Mouse (Mus musculus) heart, embryonic 15.5 days (tissue): ENCODE measurements at regions not wholly inside any gene's neighbourhood (a gene's known extent, or its start where the extent isn't known, plus 50 kb on each side); places are given as distances from the start of the nearest gene placed in this dataset.
"Not testable (repeated sequence)": the region's sequence is repeated elsewhere in the genome, so short reads cannot be mapped to it uniquely, and the experiment has no call there.

Experiments
- ATAC-seq: fragments of 200-750 bp; cut with Nextera tagmentation; replicated peaks from 2 replicates; pipeline ENCODE4 v1.8.0; 2017; ENCODE audit warnings: low read depth, moderate TSS enrichment; ENCODE audit not compliant: insufficient number of reproducible peaks, insufficient read depth, low FRiP score
- H3K27ac ChIP-seq: fragments of 300-500 bp; sonication (generic); 2 replicates; pipeline ENCODE4 v1.5.1; 2015; ENCODE audit warnings: mild to moderate bottlenecking, inconsistent platforms
- H3K27me3 ChIP-seq: fragments of 300-500 bp; sonication (generic); 2 replicates; pipeline ENCODE4 v1.6.1; 2015; ENCODE audit warnings: inconsistent platforms
- H3K36me3 ChIP-seq: fragments of 300-500 bp; sonication (generic); 2 replicates; pipeline ENCODE4 v1.6.1; 2015; ENCODE audit warnings: mild to moderate bottlenecking, inconsistent platforms
- H3K4me1 ChIP-seq: fragments of 300-500 bp; sonication (generic); replicated peaks from 2 replicates; pipeline ENCODE4 v1.6.1; 2015; ENCODE audit warnings: inconsistent platforms
- H3K4me2 ChIP-seq: fragments of 300-500 bp; sonication (generic); 2 replicates; pipeline ENCODE4 v1.6.1; 2015; ENCODE audit warnings: inconsistent platforms, mild to moderate bottlenecking, moderate library complexity
- H3K4me3 ChIP-seq: fragments of 300-500 bp; sonication (generic); 2 replicates; pipeline ENCODE4 v1.5.1; 2015; ENCODE audit warnings: mild to moderate bottlenecking, inconsistent platforms
- H3K9ac ChIP-seq: fragments of 300-500 bp; sonication (generic); 2 replicates; pipeline ENCODE4 v1.6.1; 2015; ENCODE audit warnings: mild to moderate bottlenecking, inconsistent platforms
- H3K9me3 ChIP-seq: fragments of 300-500 bp; sonication (generic); replicated peaks from 2 replicates; pipeline ENCODE4 v1.6.1; 2016; ENCODE audit warnings: inconsistent platforms
- WGBS: fragments of 180-500 bp; shearing (Covaris S2); methylation state at CpG from one replicate; pipeline ENCODE4 v1.1.7; 2015; ENCODE audit warnings: mixed read lengths; 5-methylcytosine and 5-hydroxymethylcytosine counted together

DNA sequence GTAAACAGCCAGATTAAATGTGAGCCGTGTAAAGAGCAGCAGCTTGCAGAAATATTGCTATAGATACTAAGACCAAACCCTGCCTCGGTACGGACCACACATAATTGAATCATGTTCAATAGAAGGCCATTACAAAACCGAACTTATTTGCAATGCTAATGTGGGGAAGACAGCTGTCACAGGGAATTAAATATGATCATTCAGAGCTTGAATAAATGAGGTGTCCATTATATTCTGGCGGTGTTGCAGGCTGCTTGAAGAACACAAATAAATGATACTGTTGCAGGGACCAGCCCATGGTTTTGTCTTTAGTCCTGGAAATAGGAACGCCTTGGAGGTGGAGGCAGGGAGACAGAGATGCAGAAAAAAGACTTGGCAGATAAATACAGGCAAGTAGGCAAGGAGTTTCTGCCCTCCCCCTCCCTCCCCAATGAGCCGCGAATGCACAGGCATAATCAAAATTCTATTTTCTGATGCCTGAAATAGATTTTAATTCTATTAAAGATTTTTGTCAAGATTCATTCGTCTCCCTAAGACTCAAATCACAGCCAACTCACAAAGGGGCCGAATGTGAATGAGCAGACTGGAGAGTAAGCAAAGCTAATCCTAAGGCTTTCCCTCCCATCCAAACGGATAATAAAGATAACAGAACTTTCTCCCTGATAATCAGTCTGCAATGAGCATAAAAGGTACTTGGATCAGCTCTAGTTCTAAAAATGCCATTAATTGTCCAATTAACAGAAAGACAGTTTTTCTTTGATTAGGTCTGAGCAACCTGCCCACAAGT is 147.6 kb downstream of the Brms1l start:
- Histone ChIP-seq H3K27me3 (no peaks in the 10 kb centered on the region), H3K27ac (no peak overlapping the region), H3K9ac (no peak overlapping the region), H3K9me3 (no peaks in the 10 kb centered on the region; the same call in 1 of the 2 replicates), H3K4me1 (no peaks in the 10 kb centered on the region), H3K36me3 (no peaks in the 10 kb centered on the region), H3K4me3 (no peak overlapping the region), H3K4me2 (no peak overlapping the region)
- no peak for ATAC-seq
- WGBS = 65% methylated on average over 11 of the region's 11 CpGs

DNA sequence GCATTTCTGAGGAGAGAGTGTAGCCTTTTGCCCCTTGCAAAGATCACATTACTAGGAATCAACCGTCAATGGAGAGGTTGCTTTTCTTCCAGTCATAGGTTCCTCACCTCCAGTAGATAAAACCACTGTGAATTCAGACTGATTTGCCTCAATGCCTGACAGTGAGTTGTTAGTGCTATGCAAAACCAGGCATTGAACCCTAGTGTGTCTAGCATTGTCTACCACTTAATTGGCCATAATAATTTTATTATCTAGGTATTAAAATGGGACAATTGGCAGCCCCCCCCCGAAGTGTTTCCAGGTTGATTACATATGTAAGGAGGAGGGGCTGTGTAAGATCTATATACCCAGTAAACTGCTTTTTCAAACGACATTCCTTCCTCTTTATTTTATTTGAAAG is 147.0 kb downstream of the Brms1l start:
- H3K9me3 ChIP-seq = no peaks in the 10 kb centered on the region; the same call in 1 of the 2 replicates
- H3K4me1 ChIP-seq = no peaks in the 10 kb centered on the region
- H3K36me3 ChIP-seq = no peaks in the 10 kb centered on the region
- no peak overlapping the region for H3K9ac ChIP-seq
- no peak overlapping the region for H3K27ac ChIP-seq
- no peaks in the 10 kb centered on the region for H3K27me3 ChIP-seq
- ATAC-seq = no peak
- H3K4me2 ChIP-seq = no peak overlapping the region
- H3K4me3 ChIP-seq = no peak overlapping the region
- WGBS = 61% methylated on average over 3 of the region's 3 CpGs

DNA sequence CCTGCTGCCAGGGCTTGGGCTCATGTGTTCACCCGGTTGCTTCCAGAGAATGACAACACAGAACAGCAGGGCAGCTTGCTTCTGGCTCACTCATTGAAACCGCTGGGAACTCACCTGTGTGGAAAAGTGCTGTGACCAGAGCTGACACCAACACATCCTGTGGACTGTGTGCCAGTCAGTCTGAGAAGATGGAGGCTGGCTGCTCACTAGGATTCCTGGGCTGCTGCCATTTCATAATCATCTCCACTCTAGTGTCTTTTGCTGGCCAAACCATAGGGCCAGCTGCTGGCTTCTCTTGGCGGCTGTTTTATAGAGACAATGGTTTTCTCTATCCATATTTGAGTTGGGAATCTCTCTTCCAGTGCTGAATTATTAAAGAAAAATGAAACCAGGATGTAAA is 138.1 kb downstream of the Brms1l start:
- Histone ChIP-seq H3K27ac (no peak overlapping the region), H3K4me2 (no peak overlapping the region), H3K36me3 (no peaks in the 10 kb centered on the region), H3K4me1 (no peaks in the 10 kb centered on the region), H3K9ac (no peak overlapping the region), H3K4me3 (no peak overlapping the region), H3K27me3 (no peaks in the 10 kb centered on the region), H3K9me3 (no peaks in the 10 kb centered on the region)
- WGBS = 82% methylated on average over 3 of the region's 3 CpGs
- ATAC-seq = no peak

DNA sequence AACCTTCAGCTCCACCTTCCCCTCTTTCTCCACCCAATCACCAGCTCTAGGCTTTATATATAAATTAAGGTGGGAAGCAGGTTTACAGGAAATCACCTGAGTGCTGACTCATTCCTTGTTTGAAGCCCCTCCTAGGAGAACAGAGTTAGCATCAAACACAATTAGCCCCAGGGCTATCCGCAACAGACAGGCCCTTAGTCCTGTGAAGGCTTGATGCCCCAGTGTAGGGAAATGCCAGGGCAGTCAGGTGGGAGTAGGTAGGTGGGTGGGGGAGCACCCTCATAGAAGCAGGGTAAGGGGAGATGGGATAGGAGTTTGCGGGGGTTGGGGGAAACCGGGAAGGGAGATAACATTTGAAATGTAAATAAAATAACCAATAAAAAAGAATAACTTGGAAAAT is 123.2 kb downstream of the Brms1l start:
- H3K36me3 ChIP-seq, H3K27ac ChIP-seq, H3K9me3 ChIP-seq, H3K4me3 ChIP-seq, H3K9ac ChIP-seq, H3K4me2 ChIP-seq, H3K4me1 ChIP-seq, H3K27me3 ChIP-seq, ATAC-seq: not testable (repeated sequence)
- 85% methylated on average over 3 of the region's 3 CpGs for WGBS

DNA sequence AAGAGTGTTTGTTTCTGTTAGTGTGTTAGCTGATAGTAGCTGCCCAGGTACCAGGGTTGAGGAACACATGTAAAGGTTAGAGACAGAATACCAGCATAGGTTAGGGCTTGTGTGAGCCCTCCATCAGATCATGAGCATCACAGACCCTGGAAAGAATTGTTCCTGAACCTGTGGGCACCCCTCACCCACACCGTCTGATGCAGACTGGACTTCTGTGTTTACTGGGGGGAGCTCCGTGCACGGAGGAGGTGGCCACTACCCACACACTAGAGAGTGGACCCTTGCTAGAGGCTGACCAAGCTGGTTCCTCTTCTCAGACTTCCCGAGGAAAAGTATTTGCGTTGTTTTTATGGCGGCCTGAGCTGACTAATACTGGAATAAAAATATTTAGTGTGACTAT is 104.4 kb downstream of the Brms1l start:
- Histone ChIP-seq H3K27me3 (no peaks in the 10 kb centered on the region), H3K27ac (no peak overlapping the region), H3K4me2 (no peak overlapping the region), H3K9ac (no peak overlapping the region), H3K9me3 (no peaks in the 10 kb centered on the region), H3K36me3 (no peaks in the 10 kb centered on the region), H3K4me1 (no peaks in the 10 kb centered on the region), H3K4me3 (no peak overlapping the region)
- 85% methylated on average over 6 of the region's 6 CpGs for WGBS
- ATAC-seq = no peak

DNA sequence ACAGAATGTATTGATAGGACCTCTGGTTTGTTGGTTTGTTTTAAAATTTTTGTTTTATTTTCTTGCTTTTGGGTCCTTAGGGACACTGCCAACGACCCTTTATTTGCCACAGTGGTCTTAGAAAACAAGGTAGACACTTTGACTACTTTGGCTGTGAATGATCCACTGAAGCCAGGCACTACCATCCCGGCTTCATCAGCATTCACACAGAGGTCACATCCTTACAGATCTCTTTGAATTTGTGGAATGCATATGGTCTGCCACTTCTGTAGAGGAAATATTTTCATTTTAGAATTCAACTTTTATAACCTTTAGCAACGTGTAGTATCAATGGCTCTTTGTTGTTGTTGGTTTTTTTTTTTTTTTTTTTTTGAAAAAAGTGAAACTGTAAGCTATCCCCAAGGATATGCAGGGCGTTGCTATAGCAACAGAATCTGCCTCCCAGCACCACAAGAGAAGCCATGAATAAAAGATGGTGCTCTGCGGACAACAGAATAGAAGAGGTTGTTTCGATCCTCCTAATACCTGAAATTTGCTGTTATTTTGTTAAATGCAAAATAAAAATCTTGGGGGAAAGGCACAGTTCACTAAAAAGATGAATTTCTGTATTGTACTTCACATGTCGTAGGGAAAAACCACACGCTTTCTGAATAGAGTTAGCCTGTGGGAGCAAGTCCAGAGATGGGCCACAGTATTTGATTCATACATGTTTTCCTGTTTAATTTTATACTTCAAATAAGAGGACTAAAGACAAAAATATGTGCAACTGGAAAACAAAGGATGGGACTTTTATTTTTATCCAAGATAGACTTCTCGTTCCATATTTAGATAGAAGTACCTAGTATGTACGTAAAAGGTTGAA is 103.4 kb downstream of the Brms1l start:
- Histone ChIP-seq H3K9ac (no peak overlapping the region), H3K27me3 (no peaks in the 10 kb centered on the region), H3K27ac (no peak overlapping the region), H3K4me2 (no peak overlapping the region), H3K4me1 (no peaks in the 10 kb centered on the region), H3K9me3 (no peaks in the 10 kb centered on the region), H3K36me3 (no peaks in the 10 kb centered on the region), H3K4me3 (no peak overlapping the region)
- no peak for ATAC-seq
- 71% methylated on average over 10 of the region's 10 CpGs for WGBS

DNA sequence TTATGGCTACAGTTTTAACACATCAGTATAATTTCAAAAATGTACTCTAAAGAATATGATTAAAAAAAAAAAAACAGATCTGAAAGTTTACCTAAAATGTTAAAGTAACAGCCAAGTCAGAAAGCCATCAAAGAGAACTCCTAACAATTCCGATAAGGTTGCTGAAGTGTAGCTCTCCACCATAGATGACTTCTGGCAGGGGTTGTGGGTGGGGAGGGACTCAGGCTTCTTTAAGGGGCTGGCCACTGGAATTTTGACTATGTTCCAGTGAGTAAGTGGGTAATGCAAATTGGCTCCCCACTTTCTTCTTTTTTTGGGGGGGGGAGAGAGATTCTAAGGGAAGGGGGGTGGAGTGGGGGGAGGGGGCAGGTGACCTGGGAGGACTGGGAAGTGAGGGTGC is 98.0 kb downstream of the Brms1l start:
- no peak for ATAC-seq
- no peak overlapping the region for H3K4me2 ChIP-seq

DNA sequence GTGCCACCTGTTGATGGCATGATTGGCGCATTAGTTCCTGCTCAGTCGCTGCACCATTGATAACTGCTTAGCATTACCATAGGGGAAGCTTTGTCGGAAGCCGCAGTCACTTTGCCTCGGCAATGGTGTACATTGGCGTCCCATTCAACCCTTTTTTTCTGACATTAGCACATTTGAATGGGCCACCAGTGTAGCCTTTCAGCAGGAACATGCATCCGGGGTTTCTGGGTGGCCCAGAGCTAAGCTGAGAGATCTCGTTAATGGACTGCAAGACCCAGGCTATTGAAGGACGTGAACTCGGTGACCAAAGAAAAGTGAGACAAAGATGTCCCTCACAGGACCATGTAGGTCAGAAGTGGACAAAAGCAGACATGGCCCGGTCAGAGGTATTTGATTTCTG is 97.3 kb downstream of the Brms1l start:
- Histone ChIP-seq H3K9me3 (no peaks in the 10 kb centered on the region), H3K4me3 (no peak overlapping the region), H3K9ac (no peak overlapping the region), H3K36me3 (no peaks in the 10 kb centered on the region), H3K27ac (no peak overlapping the region), H3K4me2 (no peak overlapping the region), H3K4me1 (no peaks in the 10 kb centered on the region), H3K27me3 (no peaks in the 10 kb centered on the region)
- WGBS = 64% methylated on average over 11 of the region's 11 CpGs
- ATAC-seq = no peak

More for the DNA sequence above, 98.0 kb downstream of the Brms1l start:
- H3K27ac ChIP-seq = no peak overlapping the region
- 41% methylated on average over 1 of the region's 1 CpGs for WGBS
- H3K4me1 ChIP-seq = no peaks in the 10 kb centered on the region
- H3K36me3 ChIP-seq = no peaks in the 10 kb centered on the region
- H3K9ac ChIP-seq = no peak overlapping the region
- no peak overlapping the region for H3K4me3 ChIP-seq
- H3K9me3 ChIP-seq = no peaks in the 10 kb centered on the region
- no peaks in the 10 kb centered on the region for H3K27me3 ChIP-seq

DNA sequence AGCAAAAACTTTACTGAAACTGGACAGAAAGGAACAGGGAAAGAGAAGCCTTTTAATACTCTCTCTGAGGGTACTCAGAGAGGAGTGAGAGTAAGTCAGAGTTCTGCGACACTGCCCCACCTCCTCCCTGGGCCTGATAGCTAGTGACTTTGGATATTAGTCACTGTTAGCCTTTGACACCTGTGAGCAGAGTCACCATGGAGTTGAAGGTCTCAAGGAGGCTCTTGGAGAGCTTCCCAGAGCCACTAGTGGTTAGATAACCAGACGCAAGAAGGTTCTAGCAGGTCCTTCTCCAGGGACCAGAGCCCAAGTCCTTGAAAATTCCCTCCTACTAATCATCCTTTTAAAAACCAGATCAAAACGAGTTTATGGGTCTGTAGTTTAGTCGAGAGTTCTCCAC is 94.3 kb downstream of the Brms1l start:
- no peaks in the 10 kb centered on the region for H3K4me1 ChIP-seq
- WGBS = 47% methylated on average over 4 of the region's 4 CpGs
- no peak overlapping the region for H3K9ac ChIP-seq
- no peak overlapping the region for H3K4me3 ChIP-seq
- ATAC-seq = no peak
- no peak overlapping the region for H3K4me2 ChIP-seq
- H3K36me3 ChIP-seq = no peaks in the 10 kb centered on the region
- H3K27me3 ChIP-seq = no peaks in the 10 kb centered on the region
- H3K9me3 ChIP-seq = no peaks in the 10 kb centered on the region
- no peak overlapping the region for H3K27ac ChIP-seq

DNA sequence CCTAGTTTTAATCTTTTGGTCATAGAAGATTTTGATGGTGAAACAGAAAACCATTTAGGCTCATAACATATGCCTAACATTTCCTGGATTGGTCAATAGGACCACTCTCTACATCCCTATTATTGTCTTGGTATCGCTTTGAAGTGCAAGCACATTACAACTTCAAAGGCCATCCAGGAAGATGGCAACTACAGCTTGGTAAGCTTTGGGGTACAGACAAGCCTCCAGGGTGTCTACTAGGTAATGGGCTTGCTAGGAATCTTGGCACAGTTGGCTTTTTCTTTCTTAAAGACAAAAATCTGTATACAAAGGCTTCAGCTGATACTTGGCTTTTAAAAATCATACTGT is 90.8 kb downstream of the Brms1l start:
- Histone ChIP-seq H3K27ac (no peak overlapping the region), H3K9ac (no peak overlapping the region), H3K4me3 (no peak overlapping the region), H3K27me3 (no peaks in the 10 kb centered on the region), H3K36me3 (no peaks in the 10 kb centered on the region), H3K4me1 (no peaks in the 10 kb centered on the region), H3K9me3 (no peaks in the 10 kb centered on the region), H3K4me2 (no peak overlapping the region)
- no peak for ATAC-seq
- WGBS = 90% methylated on average over 1 of the region's 1 CpGs

DNA sequence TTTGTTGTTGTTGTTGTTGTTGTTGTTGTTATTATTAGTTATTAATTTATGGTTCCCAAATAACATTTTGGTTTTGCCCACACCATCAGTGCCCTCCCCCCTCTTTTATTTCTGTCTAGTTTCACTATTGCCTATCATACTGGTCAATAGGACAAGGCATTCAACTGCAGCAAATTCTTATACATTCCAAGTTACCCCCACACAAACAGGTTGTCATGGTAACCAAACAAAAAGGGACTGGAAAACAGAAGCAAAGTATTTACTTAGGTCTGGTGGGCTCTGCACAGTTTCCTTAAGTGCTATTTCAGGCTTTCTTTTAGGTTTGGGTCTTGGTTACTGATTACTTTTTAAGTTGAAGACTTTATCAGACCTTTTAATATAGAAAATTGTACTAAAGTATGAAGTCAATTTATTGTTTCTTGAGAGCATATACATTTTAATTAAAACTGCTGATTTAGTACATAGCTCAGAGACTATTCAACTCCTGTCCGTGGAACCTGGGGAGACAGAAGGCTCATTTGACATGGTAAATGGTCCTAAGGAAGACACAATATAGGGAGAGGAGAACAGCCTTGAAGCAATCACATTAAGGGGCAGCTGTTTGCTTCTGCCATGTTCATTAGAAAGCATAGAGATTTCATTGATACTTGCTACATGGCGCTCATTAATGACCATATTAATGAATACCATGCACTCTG is 90.3 kb downstream of the Brms1l start:
- ATAC-seq = no peak
- H3K36me3 ChIP-seq = no peaks in the 10 kb centered on the region
- no peak overlapping the region for H3K9ac ChIP-seq
- WGBS = 79% methylated on average over 2 of the region's 2 CpGs
- no peaks in the 10 kb centered on the region for H3K4me1 ChIP-seq
- H3K9me3 ChIP-seq = no peaks in the 10 kb centered on the region
- H3K4me2 ChIP-seq = no peak overlapping the region
- H3K4me3 ChIP-seq = no peak overlapping the region
- no peak overlapping the region for H3K27ac ChIP-seq
- no peaks in the 10 kb centered on the region for H3K27me3 ChIP-seq
